Mouse (Mus musculus) cerebellum, adult 18-20 months (tissue): ENCODE results near the gene Luzp1.

ENCODE experiments used
- DNase-seq, 2 experiments: peaks; one replicate each; pipeline ENCODE4 v3.0.0; 2021

Luzp1 gene

GRCm38 (mm10) chr4:136469371-136469903 lies at the start of gene Luzp1:
Gene Luzp1 (plus strand): TSS chr4:136469761.
- peak; percentile 93 to 98 for DNase-seq

GRCm38 (mm10) chr4:136423224-136423623 lies 46.3 kb upstream of the Luzp1 start, which contains the start of gene Htr1d:
Gene Htr1d (plus strand): TSS chr4:136423524.
- no peak for DNase-seq

GRCm38 (mm10) chr4:136424120-136424999 lies 45.2 kb upstream of the Luzp1 start:
- DNase-seq: peak in 1 of 2 experiments; percentile 6

GRCm38 (mm10) chr4:136425000-136425288 lies 44.6 kb upstream of the Luzp1 start:
- peak; percentile 37 to 46 for DNase-seq

GRCm38 (mm10) chr4:136430609-136431375 lies 38.8 kb upstream of the Luzp1 start:
- no peak for DNase-seq

GRCm38 (mm10) chr4:136431376-136431693 lies 38.2 kb upstream of the Luzp1 start:
- peak; percentile 50 to 66 for DNase-seq

- no peak for DNase-seq
Measured at GRCm38 (mm10) chr4:136434029-136434428, 35.5 kb upstream of the Luzp1 start.

GRCm38 (mm10) chr4:136439106-136439505 lies 30.5 kb upstream of the Luzp1 start:
- DNase-seq: no peak

GRCm38 (mm10) chr4:136441354-136442043 lies 28.1 kb upstream of the Luzp1 start:
- DNase-seq: no peak

- no peak for DNase-seq
Measured at GRCm38 (mm10) chr4:136444561-136444960, 25.0 kb upstream of the Luzp1 start.

- DNase-seq: no peak
Measured at GRCm38 (mm10) chr4:136449795-136450194, 19.8 kb upstream of the Luzp1 start.

GRCm38 (mm10) chr4:136450271-136450670 lies 19.3 kb upstream of the Luzp1 start:
- DNase-seq: no peak

GRCm38 (mm10) chr4:136451564-136451963 lies 18.0 kb upstream of the Luzp1 start:
- no peak for DNase-seq

GRCm38 (mm10) chr4:136452286-136452685 lies 17.3 kb upstream of the Luzp1 start:
- no peak for DNase-seq

- DNase-seq: no peak
Measured at GRCm38 (mm10) chr4:136452792-136453191, 16.8 kb upstream of the Luzp1 start.

GRCm38 (mm10) chr4:136454850-136455260 lies 14.7 kb upstream of the Luzp1 start:
- peak; percentile 62 to 78 for DNase-seq

- no peak for DNase-seq
Measured at GRCm38 (mm10) chr4:136456516-136457218, 12.9 kb upstream of the Luzp1 start.

- no peak for DNase-seq
Measured at GRCm38 (mm10) chr4:136458276-136458675, 11.3 kb upstream of the Luzp1 start.

- no peak for DNase-seq
Measured at GRCm38 (mm10) chr4:136459210-136459609, 10.4 kb upstream of the Luzp1 start.

GRCm38 (mm10) chr4:136461206-136461605 lies 8.4 kb upstream of the Luzp1 start:
- no peak for DNase-seq

GRCm38 (mm10) chr4:136461761-136462085 lies 7.8 kb upstream of the Luzp1 start:
- DNase-seq: no peak

GRCm38 (mm10) chr4:136462086-136462838 lies 7.3 kb upstream of the Luzp1 start, which contains the start of gene 6030445D17Rik:
Gene 6030445D17Rik (plus strand): TSS chr4:136462250.
- DNase-seq: peak; percentile 66 to 81
